Mouse (Mus musculus): ENCODE measurements around the gene B3galt4. TPM values are rescaled to one million over a fixed set of nuclear protein-coding genes. Genes with fewer than 3 reads are reported as not detected.
"Not testable (repeated sequence)": the region's sequence is repeated elsewhere in the genome, so short reads cannot be mapped to it uniquely, and the experiment has no call there.

The B3galt4 gene
- total RNA-seq, 2 experiments from 2014 or later: 4.0 to 6.6 TPM

GRCm38 (mm10) chr17:33968927-33969326, 17.6 kb upstream of the B3galt4 start:
- DNase-seq: no peak

- peak; percentile 75 to 86 for DNase-seq
Observed at GRCm38 (mm10) chr17:33968489-33968888, 17.2 kb upstream of the B3galt4 start.

- peak; percentile 50 to 64 for DNase-seq
Observed at GRCm38 (mm10) chr17:33965846-33966550, 14.7 kb upstream of the B3galt4 start.

- no peak for DNase-seq
Observed at GRCm38 (mm10) chr17:33965082-33965845, 14.0 kb upstream of the B3galt4 start.

GRCm38 (mm10) chr17:33962876-33963275, 11.6 kb upstream of the B3galt4 start:
- no peak for DNase-seq

GRCm38 (mm10) chr17:33959948-33960347, 8.7 kb upstream of the B3galt4 start:
- DNase-seq: no peak

- no peak for DNase-seq
Observed at GRCm38 (mm10) chr17:33959135-33959534, 7.8 kb upstream of the B3galt4 start.

GRCm38 (mm10) chr17:33958451-33958850, 7.2 kb upstream of the B3galt4 start:
- no peak for DNase-seq

- no peak for DNase-seq
Observed at GRCm38 (mm10) chr17:33957493-33957892, 6.2 kb upstream of the B3galt4 start.

GRCm38 (mm10) chr17:33956336-33956735, 5.0 kb upstream of the B3galt4 start:
- no peak for DNase-seq

- peak; percentile 91 to 92 for DNase-seq
Observed at GRCm38 (mm10) chr17:33955555-33956214, 4.4 kb upstream of the B3galt4 start, which contains the start of the genes Vps52 and Rps18. Vps52 (plus strand) TSS chr17:33955812. Rps18 (minus strand) TSS chr17:33956001.

- peak in 1 of 2 experiments; percentile 46 for DNase-seq
Observed at GRCm38 (mm10) chr17:33954646-33955554, 3.6 kb upstream of the B3galt4 start.

- DNase-seq: no peak
Observed at GRCm38 (mm10) chr17:33953961-33954565, 2.8 kb upstream of the B3galt4 start.

GRCm38 (mm10) chr17:33953310-33953709, 2.0 kb upstream of the B3galt4 start:
- DNase-seq: no peak

- no peak for DNase-seq
Observed at GRCm38 (mm10) chr17:33952879-33953278, 1.6 kb upstream of the B3galt4 start.

- not testable (repeated sequence) for DNase-seq
Observed at GRCm38 (mm10) chr17:33952015-33952414, 727 bp upstream of the B3galt4 start.

GRCm38 (mm10) chr17:33950131-33950625, 1.1 kb downstream of the B3galt4 start:
- DNase-seq: no peak

GRCm38 (mm10) chr17:33948905-33949537, 2.3 kb downstream of the B3galt4 start:
- peak; percentile 57 to 65 for DNase-seq

GRCm38 (mm10) chr17:33948090-33948904, 3.0 kb downstream of the B3galt4 start:
- no peak for DNase-seq
